Mouse (Mus musculus) urinary bladder, adult 18-20 months (tissue): ENCODE measurements around the gene Mybpc1.
"Not testable (repeated sequence)": the region's sequence is repeated elsewhere in the genome, so short reads cannot be mapped to it uniquely, and the experiment has no call there.

Experiments
- DNase-seq, 2 experiments: peaks; one replicate each; pipeline ENCODE4 v3.0.0; 2022; ENCODE audit warnings: low spot score in 2 of 2, mixed read lengths in 2 of 2

The Mybpc1 gene

GRCm38 (mm10) chr10:88550225-88550624 is 54.7 kb downstream of the Mybpc1 start:
- no peak for DNase-seq

GRCm38 (mm10) chr10:88547635-88548034 is 57.3 kb downstream of the Mybpc1 start:
- no peak for DNase-seq

- DNase-seq: no peak
These were observed 74.3 kb downstream of the Mybpc1 start for GRCm38 (mm10) chr10:88530631-88531030.

- DNase-seq: no peak
These were observed 80.9 kb downstream of the Mybpc1 start for GRCm38 (mm10) chr10:88524016-88524415.

- no peak for DNase-seq
These were observed 81.7 kb downstream of the Mybpc1 start for GRCm38 (mm10) chr10:88523212-88523611.

- no peak for DNase-seq
These were observed 82.2 kb downstream of the Mybpc1 start for GRCm38 (mm10) chr10:88522795-88523194.

- not testable (repeated sequence) for DNase-seq
These were observed 89.9 kb downstream of the Mybpc1 start for GRCm38 (mm10) chr10:88515049-88515448.

- peak; percentile 11 to 30 for DNase-seq
These were observed 90.5 kb downstream of the Mybpc1 start for GRCm38 (mm10) chr10:88514495-88514894.

- DNase-seq: no peak
These were observed 91.3 kb downstream of the Mybpc1 start for GRCm38 (mm10) chr10:88513574-88514135.

- DNase-seq: no peak
These were observed 93.6 kb downstream of the Mybpc1 start for GRCm38 (mm10) chr10:88511355-88511754.

GRCm38 (mm10) chr10:88510503-88511271 is 94.3 kb downstream of the Mybpc1 start:
- no peak for DNase-seq

GRCm38 (mm10) chr10:88507691-88508143 is 97.2 kb downstream of the Mybpc1 start:
- no peak for DNase-seq

- DNase-seq: no peak
These were observed 99.7 kb downstream of the Mybpc1 start for GRCm38 (mm10) chr10:88505256-88505655.

GRCm38 (mm10) chr10:88504481-88504880 is 100.5 kb downstream of the Mybpc1 start:
- no peak for DNase-seq

GRCm38 (mm10) chr10:88503421-88504314 is 101.3 kb downstream of the Mybpc1 start, which contains the start of gene Chpt1:
Gene Chpt1, minus strand, starts transcription at chr10:88504073.
- peak; percentile 80 to 82 for DNase-seq

GRCm38 (mm10) chr10:88502919-88503318 is 102.0 kb downstream of the Mybpc1 start:
- DNase-seq: no peak

GRCm38 (mm10) chr10:88501886-88502765 is 102.8 kb downstream of the Mybpc1 start:
- no peak for DNase-seq

- DNase-seq: no peak
These were observed 103.6 kb downstream of the Mybpc1 start for GRCm38 (mm10) chr10:88501370-88501769.

GRCm38 (mm10) chr10:88499993-88500392 is 105.0 kb downstream of the Mybpc1 start:
- DNase-seq: no peak

GRCm38 (mm10) chr10:88496864-88497564 is 107.9 kb downstream of the Mybpc1 start:
- DNase-seq: no peak
